Mouse (Mus musculus) lung, adult 18-20 months (tissue): ENCODE measurements at regions not wholly inside any gene's neighbourhood (a gene's known extent, or its start where the extent isn't known, plus 50 kb on each side); places are given as distances from the start of the nearest gene placed in this dataset.

Experiments
- DNase-seq, 2 experiments: peaks; one replicate each; pipeline ENCODE4 v3.0.0; 2022; ENCODE audit warnings: mixed read lengths in 2 of 2

- DNase-seq: no peak
These were observed 149.9 kb downstream of the Kdr start for GRCm38 (mm10) chr5:75828332-75828731.

GRCm38 (mm10) chr5:75826283-75827098 is 151.8 kb downstream of the Kdr start:
- DNase-seq: peak in 1 of 2 experiments; percentile 39

GRCm38 (mm10) chr5:75825576-75825975 is 152.7 kb downstream of the Kdr start:
- no peak for DNase-seq

GRCm38 (mm10) chr5:75824660-75825059 is 153.6 kb downstream of the Kdr start:
- DNase-seq: no peak

GRCm38 (mm10) chr5:75823646-75824045 is 154.6 kb downstream of the Kdr start:
- DNase-seq: no peak

GRCm38 (mm10) chr5:75817396-75817795 is 160.9 kb downstream of the Kdr start:
- no peak for DNase-seq

DNA sequence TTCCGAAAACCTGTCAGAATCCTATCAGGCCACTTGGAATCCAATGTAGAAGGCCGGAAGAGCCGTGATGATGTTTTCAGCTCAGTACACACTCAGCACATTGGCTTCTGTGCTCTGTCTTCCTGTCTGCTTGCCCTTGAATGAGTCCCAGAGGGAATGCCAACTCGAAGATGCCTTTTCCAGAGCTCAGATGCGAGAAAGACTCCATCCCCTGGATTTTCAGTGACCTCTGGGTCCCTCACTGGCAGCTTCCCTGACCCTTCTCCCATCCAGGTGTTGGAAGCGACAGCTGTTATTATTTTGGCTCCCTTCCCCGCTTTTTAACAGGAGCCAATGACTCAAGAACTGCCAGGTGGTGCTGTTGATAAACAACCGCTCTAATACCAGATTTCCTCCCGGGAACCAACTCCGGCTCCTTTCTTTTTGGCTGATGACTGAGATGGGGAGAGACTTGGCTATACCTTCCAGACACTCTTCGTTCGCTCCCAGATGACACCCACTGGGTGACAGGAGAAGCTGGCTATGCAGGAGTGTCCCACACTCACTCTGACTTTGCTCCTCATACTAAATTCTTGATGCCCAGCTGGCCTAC is 163.8 kb downstream of the Kdr start:
- DNase-seq: no peak

DNA sequence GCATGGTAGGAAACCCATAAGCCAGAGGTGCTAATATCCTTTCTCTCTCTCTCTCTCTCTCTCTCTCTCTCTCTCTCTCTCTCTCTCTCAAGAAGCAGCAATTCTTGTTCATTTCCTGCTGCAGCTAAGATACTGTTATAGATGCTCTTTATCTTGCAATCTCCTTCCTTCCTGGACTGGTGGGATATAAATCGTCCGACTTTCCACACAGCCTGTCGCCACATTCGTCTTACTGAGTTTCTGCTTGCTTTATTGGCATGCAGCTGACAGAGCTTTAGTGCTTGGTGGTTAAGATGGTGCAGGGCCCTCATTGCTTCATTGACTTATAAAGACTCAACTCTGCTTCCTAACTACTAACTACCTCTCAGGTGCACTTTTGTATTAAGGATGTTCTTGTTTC is 165.6 kb downstream of the Kdr start:
- DNase-seq: no peak

GRCm38 (mm10) chr5:75808551-75809332 is 169.5 kb downstream of the Kdr start:
- DNase-seq: no peak

GRCm38 (mm10) chr5:75805011-75805410 is 173.2 kb downstream of the Kdr start:
- no peak for DNase-seq

- no peak for DNase-seq
These were observed 173.9 kb downstream of the Kdr start for GRCm38 (mm10) chr5:75804340-75804739.

GRCm38 (mm10) chr5:75803012-75803411 is 175.2 kb downstream of the Kdr start:
- DNase-seq: no peak

GRCm38 (mm10) chr5:75800040-75800989 is 177.9 kb downstream of the Kdr start:
- no peak for DNase-seq

DNA sequence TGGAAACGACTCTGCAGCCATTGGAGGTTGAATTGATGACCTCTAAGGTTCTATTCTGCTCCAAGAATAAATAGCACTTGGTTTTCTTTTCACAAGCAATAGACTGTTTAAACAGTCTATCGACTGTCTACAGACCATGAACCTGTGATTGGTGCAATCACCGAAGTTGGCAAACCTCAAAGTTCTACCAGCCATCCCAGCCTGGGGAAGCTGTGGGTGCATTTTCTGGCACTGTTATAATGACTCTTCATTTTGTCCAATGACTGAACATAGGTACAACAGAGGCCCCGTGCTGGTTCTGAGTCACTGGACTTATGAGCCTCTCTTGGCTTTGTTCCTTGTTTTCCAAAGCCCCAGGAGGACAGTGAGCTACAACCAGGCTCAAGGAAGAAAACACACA is 178.6 kb downstream of the Kdr start:
- no peak for DNase-seq

GRCm38 (mm10) chr5:75793184-75793583 is 185.1 kb downstream of the Kdr start:
- DNase-seq: no peak

DNA sequence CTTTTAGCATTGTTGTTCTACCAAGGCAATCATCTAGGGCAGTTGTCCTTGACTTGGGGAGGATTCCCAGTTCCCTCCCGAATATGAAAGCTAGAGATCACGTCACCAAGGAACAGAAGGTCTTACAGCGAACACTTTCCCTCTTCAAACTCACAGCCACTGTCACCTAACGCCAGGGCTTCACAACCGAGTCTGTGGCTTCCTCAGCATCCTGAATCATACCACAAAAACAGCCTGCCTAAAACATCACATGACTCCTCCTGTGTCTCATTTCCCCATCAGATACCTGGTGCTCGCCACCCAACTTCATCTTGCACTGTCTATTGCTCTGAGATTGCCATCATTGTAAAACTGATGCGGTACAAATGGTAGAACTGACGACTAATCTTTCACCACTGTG is 186.5 kb downstream of the Kdr start:
- no peak for DNase-seq

- no peak for DNase-seq
These were observed 190.2 kb downstream of the Kdr start for GRCm38 (mm10) chr5:75788087-75788486.

DNA sequence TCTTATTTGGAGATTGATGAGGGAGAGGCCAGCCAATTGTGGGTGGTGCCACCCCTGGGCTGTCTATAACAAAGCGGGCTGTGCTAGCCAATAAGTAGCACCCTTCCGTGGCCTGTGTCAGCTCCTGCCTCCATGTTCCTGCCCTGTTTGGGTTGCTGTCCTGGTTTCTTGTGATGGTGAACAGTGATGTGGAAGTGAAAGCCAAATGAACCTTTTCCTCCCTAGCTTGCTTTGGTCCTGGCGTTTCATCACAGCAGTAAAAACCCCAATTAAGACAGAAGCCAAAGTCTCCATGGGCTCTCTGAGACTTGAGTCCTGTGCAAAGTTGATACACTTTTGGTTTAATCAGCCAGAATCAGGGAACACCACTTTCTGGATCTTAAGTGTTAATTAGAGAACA is 192.1 kb downstream of the Kdr start:
- DNase-seq: no peak

GRCm38 (mm10) chr5:75784998-75785593 is 193.2 kb downstream of the Kdr start:
- DNase-seq: no peak

- no peak for DNase-seq
These were observed 195.9 kb downstream of the Kit start for GRCm38 (mm10) chr5:75770592-75770991.

DNA sequence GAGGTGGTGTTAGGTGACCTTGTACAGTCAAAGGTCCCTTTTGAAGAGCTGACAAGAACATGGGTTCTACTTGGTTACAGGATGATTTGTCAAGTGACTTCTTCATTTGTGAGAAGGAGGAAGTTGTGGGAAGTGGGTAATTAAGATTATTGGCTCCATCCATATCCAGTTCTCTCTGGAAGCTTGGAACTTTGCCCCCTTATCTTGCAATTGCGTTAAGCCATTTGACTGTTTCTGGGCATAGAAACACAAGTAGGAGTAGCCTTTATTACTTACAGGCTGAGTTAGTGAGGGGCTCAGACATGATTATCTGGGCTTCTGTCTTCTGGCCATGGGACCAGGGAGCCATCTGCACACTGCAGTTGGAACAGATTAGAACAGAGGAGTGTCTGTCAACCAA is 192.5 kb downstream of the Kit start:
- DNase-seq: no peak

GRCm38 (mm10) chr5:75762374-75762773 is 187.7 kb downstream of the Kit start:
- no peak for DNase-seq
